Mouse (Mus musculus): ENCODE results near the gene Gm20388.

Gm20388 gene

GRCm38 (mm10) chr8:123759933-123760332 lies 3849.3 kb downstream of the Gm20388 start:
- no peak for DNase-seq

- DNase-seq = no peak
These were observed 3849.9 kb downstream of the Gm20388 start for GRCm38 (mm10) chr8:123760579-123760978.

DNA sequence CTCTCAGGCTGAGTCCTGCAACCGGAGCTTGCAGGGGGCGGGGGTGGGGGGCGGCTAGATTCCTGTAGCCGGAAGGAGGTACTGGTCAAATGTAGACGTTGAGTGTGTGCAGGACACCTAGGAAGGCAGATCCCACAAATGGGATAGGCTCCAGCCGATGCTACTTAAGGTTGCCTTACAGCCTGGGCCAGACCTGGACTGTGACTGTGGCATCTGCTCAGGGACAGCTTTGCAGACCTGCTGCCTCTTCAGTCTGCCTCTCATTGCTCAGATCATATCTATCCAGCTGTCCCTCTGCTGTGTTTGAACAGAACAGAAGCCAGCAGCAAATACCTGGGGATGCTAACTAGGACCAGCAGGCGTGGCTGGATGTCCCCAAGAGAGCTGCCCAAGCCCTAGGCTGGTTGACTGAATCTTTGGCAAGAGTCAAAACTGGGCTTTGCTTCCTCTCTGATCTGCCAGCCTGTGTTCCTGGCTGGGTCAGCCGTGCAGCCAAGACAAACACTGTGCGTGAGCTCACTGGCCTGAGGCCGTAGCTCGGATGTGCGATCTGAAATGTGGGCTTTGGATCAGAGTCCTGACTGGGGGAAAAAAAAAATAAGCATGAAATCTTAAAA lies 3850.7 kb downstream of the Gm20388 start:
- DNase-seq = peak in 1 of 2 experiments; percentile 28

DNA sequence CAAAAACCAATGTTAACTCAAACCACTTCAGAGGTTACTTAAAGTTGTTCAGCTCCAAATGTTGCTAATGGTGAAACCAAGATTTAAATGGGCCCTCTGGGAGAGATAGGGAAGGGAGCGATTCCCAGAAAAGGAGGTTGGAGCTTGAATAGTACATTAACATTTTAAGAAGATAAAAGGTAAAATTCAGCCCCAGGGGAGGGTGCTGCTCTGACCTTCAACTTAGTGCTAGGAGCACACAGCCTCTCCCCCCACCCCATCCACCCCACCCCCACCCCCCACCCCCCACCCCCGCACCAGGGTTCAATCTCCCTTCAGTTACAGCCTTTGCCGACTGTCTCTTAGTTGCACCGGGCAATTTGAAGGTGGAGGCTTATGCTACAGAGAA lies 3851.2 kb downstream of the Gm20388 start:
- DNase-seq = no peak

- DNase-seq = no peak
These were observed 3852.7 kb downstream of the Gm20388 start for GRCm38 (mm10) chr8:123763355-123763754.

GRCm38 (mm10) chr8:123764671-123765070 lies 3854.0 kb downstream of the Gm20388 start:
- no peak for DNase-seq

- DNase-seq = no peak
These were observed 3855.9 kb downstream of the Gm20388 start for GRCm38 (mm10) chr8:123766516-123766915.

DNA sequence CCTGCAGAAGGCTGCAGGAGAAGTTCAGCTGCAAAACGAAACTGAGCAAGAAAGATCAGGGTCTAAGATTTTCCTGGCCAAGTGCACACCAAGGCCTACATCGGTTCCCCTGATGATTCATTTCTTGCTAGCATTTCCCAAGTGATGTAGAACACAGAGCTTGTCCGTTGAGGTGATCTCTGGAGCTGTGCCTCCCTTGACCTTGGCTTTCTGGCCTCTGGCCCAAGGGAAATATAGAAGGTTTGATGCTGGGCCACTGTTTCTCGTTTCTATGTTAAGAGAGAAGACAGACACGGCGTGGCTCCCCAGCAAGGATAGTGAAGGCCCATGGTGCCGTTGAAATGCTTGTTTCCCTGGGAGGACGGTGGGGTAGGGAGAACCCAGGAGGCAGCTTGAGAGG lies 3857.2 kb downstream of the Gm20388 start:
- DNase-seq = no peak

DNA sequence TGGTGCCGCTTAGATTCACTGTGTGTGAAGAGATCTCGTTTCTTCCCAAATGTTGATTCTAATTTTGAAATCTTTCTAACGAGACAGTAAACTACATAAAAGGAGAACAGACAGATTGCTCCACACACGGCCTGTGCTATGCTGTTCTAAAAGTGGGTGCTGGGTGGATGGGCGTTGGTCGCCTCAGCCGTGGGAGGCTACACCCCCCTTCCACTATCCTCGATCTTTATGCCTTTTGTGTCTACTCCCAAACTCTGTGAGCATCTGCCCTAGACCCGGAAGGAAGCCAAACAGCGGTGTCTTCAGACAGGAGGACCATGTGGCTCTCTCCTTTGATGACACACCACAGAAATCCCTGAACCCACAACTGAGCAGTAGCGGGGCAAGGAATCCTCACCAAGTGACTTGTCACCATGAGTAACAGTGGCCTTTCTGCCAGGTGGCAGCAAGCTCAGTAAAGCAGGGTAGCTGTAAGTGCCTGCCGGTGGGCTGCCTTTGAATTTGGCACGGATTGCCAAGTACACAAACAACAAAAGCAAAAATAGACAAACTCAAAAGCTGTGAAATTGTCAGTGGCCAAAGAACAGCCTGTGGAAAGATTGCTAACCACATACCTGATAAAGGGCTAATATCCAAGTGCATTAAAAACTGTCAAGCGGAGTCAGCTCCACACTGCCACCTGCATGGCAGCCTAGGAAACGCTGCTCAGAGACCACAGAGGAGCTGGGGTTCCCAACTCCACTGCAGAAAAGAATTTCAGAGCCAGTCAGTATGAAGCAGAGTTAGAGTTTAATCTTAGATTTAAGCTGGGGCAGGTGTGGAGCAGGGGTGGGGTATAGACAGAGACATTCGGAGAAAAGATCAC lies 3858.1 kb downstream of the Gm20388 start:
- peak in 1 of 2 experiments; percentile 52 for DNase-seq

DNA sequence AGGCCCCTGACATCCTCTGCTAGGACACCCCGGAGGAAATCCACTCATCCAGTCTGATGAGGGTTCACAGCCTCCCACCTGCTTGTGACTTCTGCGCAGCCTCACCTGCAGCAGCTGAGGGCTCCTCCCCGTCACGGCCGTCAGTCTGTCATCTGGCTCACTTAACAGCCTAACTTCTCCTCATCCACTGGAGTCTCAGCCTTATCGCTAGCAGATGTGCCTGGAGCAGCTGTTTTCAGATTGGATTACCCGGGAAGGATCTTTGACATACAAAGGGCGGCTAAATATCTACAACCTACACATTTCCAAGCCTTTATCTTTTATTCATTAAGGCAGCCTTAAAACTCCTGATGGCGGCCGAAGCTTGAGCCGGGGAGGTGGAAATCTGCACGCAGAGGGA lies 3862.8 kb downstream of the Gm20388 start:
- DNase-seq = no peak

- no peak for DNase-seq
These were observed 3863.8 kb downstream of the Gm20388 start for GRCm38 (mm10) chr8:123774491-123774890.

- no peak for DNase-seq
These were observed 3866.7 kb downstream of the Gm20388 start for GRCm38 (mm10) chr8:123777319-123777718.

GRCm38 (mm10) chr8:123780471-123780870 lies 3869.8 kb downstream of the Gm20388 start:
- no peak for DNase-seq

DNA sequence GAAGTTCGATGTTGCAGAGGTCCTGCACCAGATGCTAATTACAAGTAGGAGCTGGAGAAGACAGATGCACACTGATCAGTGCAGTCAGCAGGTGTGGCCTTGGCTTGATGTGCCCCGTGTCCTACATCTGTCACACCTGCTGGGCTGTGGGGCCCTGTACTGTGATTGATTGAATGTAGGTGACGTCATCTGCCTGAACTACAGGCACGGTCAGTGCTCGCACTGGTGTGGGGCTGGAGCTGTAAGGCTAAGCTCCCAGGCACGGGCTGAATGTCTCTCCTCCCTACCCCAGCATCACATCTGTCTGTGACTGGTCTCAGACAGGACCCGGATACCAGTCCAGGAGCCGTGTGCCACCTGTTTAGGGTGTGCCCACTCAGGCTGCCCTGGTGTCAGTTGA lies 3870.6 kb downstream of the Gm20388 start:
- no peak for DNase-seq

DNA sequence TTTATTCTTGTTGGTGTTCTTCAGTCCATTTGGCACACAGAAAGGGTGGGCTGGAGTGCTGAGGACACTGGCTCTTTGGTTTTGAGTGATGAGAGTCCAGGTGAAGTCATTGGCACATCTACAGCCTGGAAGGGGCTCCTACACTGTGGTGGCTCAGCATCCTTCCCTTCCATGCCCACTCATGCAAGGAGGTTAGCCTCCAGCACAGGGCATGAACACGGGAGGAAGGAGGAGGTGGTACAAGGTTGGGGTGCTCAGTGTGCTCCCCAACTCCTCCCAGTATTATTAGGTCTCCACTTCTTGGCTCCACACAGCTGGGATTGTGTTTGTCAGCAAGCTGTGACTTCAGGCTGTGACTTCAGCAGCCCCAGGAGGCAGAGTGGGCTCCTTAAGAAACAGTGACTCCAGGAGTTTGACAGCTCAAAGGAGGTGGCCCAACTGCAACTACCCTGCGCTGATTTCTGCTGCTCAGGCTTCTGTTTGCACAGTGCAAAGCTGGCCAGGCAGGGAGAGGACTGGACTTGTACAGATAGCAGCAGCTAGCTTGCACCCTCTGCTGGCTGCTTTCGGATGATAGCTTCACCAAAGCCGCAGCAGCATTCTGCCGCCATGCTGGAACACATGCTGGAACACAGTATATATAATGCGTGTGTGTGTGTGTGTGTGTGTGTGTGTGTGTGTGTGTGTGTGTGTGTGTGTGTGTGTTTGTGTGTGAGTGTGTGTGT lies 3873.0 kb downstream of the Gm20388 start:
- peak in 1 of 2 experiments; percentile 77 for DNase-seq

DNA sequence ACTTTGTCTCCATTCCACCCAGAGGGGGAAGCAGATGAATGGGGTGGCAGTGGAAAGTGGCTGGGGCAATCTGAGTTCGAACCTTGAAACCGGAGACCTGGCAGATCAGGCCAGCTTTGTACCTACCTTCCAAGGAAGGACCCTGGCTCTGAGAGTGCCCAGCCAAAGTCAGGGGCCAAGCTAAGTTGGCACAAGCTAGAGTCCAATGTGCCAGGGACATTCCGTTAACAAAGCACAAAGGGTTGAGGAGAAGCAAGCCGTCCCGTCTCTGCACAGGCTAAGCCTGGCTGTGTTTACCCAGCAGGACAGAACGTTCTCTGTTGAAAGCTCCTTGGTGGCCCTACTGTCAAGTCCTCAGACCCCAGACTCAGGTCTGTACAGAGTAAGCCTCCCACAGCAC lies 3875.5 kb downstream of the Gm20388 start:
- no peak for DNase-seq

DNA sequence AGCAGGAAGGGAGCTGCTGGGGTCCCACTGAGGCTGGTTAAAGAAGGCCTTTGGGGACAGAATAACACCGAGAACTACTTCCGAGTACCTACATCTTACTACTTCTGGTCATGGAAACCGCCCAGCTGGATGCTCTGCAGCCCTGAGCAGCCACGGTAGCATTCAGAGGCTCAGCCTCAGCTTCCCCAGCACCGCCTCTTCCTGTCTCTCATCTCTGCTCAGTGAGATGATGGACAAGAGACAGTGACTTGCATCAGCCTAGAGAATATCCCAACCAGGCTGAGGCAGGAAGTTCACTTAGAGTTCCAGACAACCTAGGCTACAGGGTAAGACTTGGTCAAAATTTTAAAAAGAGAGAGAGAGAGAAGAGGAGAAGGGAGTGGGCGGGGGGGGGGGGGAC lies 3876.0 kb downstream of the Gm20388 start:
- DNase-seq = no peak

DNA sequence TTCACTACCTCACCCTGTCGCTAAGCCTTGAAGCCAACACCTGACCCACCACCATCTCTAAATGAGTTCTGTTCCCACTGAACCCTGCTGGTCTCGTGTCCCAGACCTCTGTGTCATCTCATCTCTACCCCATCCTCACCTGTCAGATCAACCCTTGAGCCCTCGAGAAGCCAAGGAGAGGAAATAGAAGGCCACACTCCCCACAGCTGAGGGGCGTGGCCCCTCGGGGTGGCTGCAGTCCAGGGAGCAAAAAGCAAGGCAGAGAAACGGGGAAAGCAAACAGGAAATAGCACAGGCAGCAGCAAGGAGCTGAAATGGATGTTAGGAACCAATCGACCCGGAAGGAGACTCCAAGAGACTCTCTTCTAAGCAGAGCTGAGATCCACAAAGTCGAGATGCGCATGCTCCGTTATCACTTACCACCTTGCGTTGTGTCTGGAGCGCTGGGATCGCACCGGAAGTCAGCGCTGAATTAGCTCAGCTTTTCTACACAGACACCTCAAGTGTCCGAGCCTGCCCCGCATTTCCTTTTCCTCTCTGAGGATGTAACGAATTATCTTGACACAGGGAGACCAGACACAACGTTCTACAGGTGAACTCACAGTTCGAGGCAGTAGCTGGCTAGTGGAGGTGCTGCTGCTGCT lies 3876.7 kb downstream of the Gm20388 start:
- DNase-seq = no peak

- DNase-seq = no peak
These were observed 3878.0 kb downstream of the Gm20388 start for GRCm38 (mm10) chr8:123788416-123789170.

GRCm38 (mm10) chr8:123789461-123789860 lies 3878.8 kb downstream of the Gm20388 start:
- no peak for DNase-seq

DNA sequence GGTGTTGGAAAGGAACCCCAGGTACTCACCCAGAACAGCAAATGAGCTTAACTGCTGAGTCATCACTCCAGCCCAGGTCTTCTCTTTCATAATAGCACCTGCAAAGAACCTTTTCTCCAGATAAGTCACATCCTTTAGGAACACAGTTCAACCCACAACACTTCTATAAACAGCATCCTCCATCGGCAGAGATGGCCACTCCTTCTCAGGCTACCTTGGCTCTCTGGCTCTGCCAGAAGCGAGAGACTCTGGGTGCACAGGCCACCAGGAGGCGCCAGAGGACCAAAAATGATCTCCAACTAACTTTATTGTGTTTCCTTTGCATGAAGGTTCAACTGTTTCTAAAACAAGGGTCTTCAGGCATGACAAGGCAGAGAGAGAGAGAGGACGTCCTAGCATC lies 3879.3 kb downstream of the Gm20388 start:
- peak; percentile 65 to 91 for DNase-seq

- DNase-seq = peak in 1 of 2 experiments; percentile 22
These were observed 3880.6 kb downstream of the Gm20388 start for GRCm38 (mm10) chr8:123791101-123791844.

Measured in kidney, adult 8-10 months (tissue).